Mouse (Mus musculus): ENCODE data around the gene Olfr1234. TPM values are rescaled to one million over a fixed set of nuclear protein-coding genes. Genes with fewer than 3 reads are reported as not detected.

Olfr1234 gene
- not detected for total RNA-seq (2021)
- long read RNA-seq, experiment 1: 0 reads
- long read RNA-seq, experiment 2: 0 reads

DNA sequence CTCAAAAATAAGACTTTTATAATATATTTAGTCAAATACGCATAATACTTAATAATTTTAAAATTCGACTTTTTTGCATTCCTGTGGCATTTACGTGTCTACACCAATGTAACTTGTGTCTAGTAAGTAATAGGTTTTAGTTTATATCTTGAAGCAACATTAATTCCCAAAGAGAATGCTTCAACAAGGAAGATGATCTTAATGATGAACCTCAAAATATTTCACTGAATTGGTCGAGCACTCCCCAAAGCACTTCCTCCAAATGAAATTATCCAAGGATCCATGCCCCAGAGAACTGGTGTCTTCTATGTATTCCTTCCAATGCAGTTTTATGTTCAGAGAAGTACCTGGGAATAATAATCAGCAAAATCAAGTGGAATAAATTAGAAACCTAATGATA is at the start of gene Olfr1234:
TSS of gene Olfr1234 (minus strand) at position 101 of the 400 bp plus-strand sequence.
- intact Hi-C loops (cut with DNase I): no loop called here
- no peak for DNase-seq

DNA sequence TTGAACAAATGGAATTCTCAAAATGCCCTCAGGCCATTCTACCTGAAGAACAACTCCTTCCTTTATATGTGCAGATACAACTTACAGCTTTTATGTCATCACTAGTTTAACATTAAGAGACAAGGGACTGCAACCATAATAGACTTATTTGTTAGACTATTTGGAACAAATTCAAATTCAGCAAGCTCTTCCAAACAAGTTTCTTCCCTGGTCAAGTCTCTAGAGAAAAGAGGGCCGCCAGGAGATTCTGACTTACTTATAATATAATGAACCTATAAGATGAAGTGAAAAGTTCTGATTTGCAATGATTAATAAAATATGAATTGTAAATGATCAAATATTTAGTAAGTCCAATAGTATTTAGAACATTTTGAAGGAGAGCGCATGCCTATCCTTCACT is 44.9 kb upstream of the Olfr1234 start, which contains the start of gene Olfr1238:
TSS of gene Olfr1238 (minus strand) at position 101 of the 400 bp plus-strand sequence.
- no peak for DNase-seq
- intact Hi-C loops (cut with DNase I): no loop called here

DNA sequence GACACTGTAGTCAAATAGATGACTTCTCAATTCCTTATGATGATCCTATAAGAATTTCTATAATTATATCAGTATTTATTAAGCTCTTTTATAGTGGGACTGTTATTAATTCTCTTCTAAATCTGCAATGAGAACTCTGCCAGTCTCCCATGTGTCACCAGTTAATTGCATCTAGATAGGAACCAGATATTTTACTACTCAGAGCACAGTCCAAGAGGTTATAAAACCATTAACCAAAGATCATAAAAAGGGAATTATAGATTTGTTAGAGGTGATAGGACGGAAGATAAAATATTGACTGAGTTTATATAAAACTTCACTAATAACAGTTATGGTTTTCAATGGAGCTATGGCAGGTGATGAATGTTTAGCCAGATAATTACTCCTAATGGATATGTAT is 36.2 kb upstream of the Olfr1234 start:
- intact Hi-C loops (cut with DNase I): no loop called here
- DNase-seq: no peak

DNA sequence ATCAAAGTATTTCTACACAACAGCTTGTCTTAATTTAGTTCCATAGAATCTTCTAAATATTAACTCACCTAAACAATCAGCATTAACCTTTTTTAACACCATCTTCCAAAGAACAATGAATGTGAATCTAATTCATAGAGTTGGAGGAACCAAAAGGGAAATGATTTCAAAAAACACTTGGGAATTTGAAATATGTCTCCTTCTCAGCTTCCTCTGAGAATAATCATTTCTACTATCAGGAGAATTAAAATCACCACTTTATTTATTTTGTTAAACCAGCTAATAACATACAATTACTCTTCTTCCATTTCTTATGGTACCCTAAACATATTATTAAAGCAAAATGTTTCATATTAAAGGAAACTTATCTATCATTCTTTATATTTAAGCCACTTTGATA is 22.4 kb downstream of the Olfr1234 start, which contains the start of gene Olfr1233:
TSS of gene Olfr1233 (minus strand) at position 101 of the 400 bp plus-strand sequence.
- intact Hi-C loops (cut with DNase I): no loop called here
- DNase-seq: no peak

DNA sequence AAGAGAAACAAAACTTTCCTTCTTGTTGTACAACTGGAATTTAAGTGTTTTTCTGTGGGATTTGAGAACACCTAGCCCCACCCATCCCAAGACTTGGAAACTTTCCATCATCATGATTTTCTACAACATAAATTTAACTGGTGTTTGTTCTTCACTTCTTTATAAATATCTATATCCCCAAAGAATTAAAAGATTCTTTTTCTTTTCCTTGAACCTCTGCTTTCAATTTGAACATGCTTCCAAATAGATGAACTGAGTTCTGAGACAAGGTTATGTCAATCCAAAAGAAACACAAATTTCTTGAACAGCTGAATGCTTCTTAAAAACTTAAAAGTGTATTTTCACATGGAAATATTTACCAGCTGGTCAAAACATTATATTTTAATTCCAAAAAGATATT is 35.1 kb downstream of the Olfr1234 start, which contains the start of gene Olfr1232:
TSS of gene Olfr1232 (minus strand) at position 101 of the 400 bp plus-strand sequence.
- no peak for DNase-seq
- intact Hi-C loops (cut with DNase I): no loop called here

Other genes with a start within 250 kb of the Olfr1234 start
- gene Olfr1221, start 247.6 kb downstream of the Olfr1234 start, total RNA-seq (2021): not detected
- not detected for gene Olfr1222, start 231.8 kb downstream of the Olfr1234 start, total RNA-seq (2021)
- not detected for gene Olfr1223, start 213.3 kb downstream of the Olfr1234 start, total RNA-seq (2021)
- not detected for gene Olfr1224-ps1, start 200.8 kb downstream of the Olfr1234 start, total RNA-seq (2021)
- gene Olfr1225, start 190.2 kb downstream of the Olfr1234 start, total RNA-seq (2021): not detected
- not detected for gene Olfr1226, start 164.8 kb downstream of the Olfr1234 start, total RNA-seq (2021)
- gene Olfr1228, start 110.8 kb downstream of the Olfr1234 start, total RNA-seq (2021): not detected
- gene Olfr1229, start 76.9 kb downstream of the Olfr1234 start, total RNA-seq (2021): not detected
- not detected for gene Olfr1230, start 67.6 kb downstream of the Olfr1234 start, total RNA-seq (2021)
- not detected for gene Olfr1231, start 57.8 kb downstream of the Olfr1234 start, total RNA-seq (2021)
- gene Olfr1232, start 35.2 kb downstream of the Olfr1234 start, total RNA-seq (2021): not detected
- not detected for gene Olfr1233, start 22.5 kb downstream of the Olfr1234 start, total RNA-seq (2021)
- gene Olfr1238, start 44.8 kb upstream of the Olfr1234 start, total RNA-seq (2021): not detected
- not detected for gene Olfr1239, start 55.5 kb upstream of the Olfr1234 start, total RNA-seq (2021)
- not detected for gene Olfr1240, start 78.1 kb upstream of the Olfr1234 start, total RNA-seq (2021)
- gene Olfr1241, start 122.3 kb upstream of the Olfr1234 start, total RNA-seq (2021): not detected
- not detected for gene Olfr1242, start 133.5 kb upstream of the Olfr1234 start, total RNA-seq (2021)
- gene Olfr1243, start 166.6 kb upstream of the Olfr1234 start, total RNA-seq (2021): not detected
- not detected for gene Olfr1245, start 213.6 kb upstream of the Olfr1234 start, total RNA-seq (2021)
- gene Olfr1246, start 228.3 kb upstream of the Olfr1234 start, total RNA-seq (2021): not detected
- gene Olfr1247, start 249.3 kb upstream of the Olfr1234 start, total RNA-seq (2021): under 1 TPM in 1 of 2 experiments, not detected in 1; 0.05 TPM

Data from gastrocnemius, postnatal 36 days (tissue).